Mouse (Mus musculus): ENCODE data around the gene Copz2.

DNA sequence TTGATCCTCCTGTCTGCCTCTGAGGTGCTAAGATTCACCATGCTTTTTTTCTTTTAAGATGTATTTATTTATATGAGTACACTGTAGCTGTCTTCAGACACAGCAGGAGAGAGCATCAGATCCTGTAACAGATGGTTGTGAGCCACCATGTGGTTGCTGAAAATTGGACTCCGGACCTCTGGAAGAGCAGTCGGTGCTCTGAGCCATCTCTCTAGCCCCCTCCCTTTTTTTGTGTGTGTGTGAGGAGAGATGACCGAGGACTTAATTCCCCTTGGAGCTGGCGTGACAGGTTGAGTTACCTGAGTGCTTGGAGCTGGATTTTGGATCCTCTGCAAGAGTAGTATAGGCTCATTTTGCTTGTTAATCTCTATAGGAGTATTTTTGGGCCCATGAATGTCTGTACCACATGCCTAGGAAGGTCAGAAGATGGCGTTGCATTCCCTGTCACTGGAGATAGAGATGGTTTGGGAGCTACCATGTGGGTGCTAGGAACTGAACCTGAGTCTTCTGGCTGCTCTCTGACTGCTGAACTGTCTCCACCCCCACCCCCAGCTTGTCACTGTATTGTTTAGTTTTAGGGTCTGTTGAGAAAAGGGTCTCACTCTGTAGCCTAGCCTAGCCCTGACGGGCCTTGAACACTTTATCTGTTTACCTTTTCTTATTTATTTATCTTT is 40.0 kb upstream of the Copz2 start:
- no peak for TF ChIP-seq EP300 (IDR thresholded peaks at IDR 0.05)
- no peak for TF ChIP-seq CTCF (IDR thresholded peaks at IDR 0.05)

Data from lung, postnatal 0 days (tissue).